ENCODE assay signal across 8 mouse cellular contexts in the genomic region with DNA sequence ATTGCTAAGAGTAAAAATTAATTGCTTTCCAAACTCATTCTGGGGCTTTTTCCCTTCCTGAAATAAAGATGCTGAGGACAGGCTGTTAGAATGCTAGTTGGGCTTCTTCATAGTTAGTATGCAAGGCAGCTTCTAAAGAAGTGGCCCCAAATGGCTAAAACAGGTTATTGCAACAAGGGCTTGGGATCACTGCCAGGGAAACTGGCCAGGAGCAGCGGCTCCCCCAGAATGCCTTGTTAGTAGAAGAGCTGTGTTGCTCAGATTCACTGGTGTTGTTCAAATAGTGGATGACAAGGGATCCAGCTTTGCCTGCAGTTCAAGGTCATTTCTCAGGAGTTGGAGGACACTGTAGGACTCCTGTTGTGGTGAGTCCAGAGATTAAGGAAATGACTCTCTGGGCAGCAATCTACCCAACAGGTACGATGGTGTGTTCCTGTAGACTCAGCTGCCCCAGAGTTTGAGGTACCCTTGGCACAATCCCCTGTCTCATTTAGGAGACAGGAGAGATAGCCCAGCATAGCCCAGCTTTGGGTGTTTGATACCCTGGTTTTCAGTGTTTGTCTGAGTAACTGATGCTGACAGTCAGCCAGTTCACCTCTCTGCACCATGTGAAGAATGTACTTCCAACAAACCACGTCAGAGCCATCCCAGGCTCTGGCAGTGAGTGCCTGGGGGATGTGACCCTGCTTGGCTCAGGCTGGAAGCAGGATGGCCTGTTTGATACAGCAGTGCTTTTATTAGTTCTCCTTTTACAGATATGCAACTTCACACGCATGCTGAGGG. TPM values are rescaled to one million over a fixed set of nuclear protein-coding genes. Genes with fewer than 3 reads are reported as not detected.
DNase-seq lines count a peak whose midpoint lies in the region; TF ChIP-seq lines count a peak whose summit lies in the region.

No protein-coding gene starts in this region.

- peaks cover 24% of the 10 kb centered on the region for H3K4me1 ChIP-seq in E14TG2a.4 (replicated peaks; ENCODE audit: low read depth, low read length)
- H3K4me1 ChIP-seq in small intestine, adult 2 months (ENCODE audit: control insufficient read depth, insufficient read depth, insufficient read length, low read length) = no peaks in the 10 kb centered on the region

- H3K27ac ChIP-seq in small intestine, adult 2 months (ENCODE audit: insufficient read depth, low read depth, low read length) = peak overlapping the region; percentile 21; the same call in 1 of the 2 replicates

- WGBS in small intestine, adult 2 months = 37% methylated on average over 4 of the region's 4 CpGs

- no peaks in the 10 kb centered on the region for H3K9me3 ChIP-seq in E14TG2a.4 (ENCODE audit: low read length)

- DNase-seq in adrenal gland, postnatal 36 days = peak; percentile 87
- DNase-seq in frontal cortex, adult 2 months (ENCODE audit: extremely low spot score in 1 of 2, low spot score in 1 of 2) = peak; percentile 73 to 81
- peak; percentile 74 for DNase-seq in heart, postnatal 25 days (ENCODE audit: low spot score)
- DNase-seq in layer of hippocampus, adult 9-11 months = peak; percentile 84
- DNase-seq in lung, postnatal 14 days = peak; percentile 84
- no peak for DNase-seq in spleen, adult 12 weeks (ENCODE audit: low spot score)

- 0 out of 2 replicates have a peak, but pooled peaks have one; percentile 4 for TF ChIP-seq CTCF in E14TG2a.4 (conservative IDR thresholded peaks at IDR 0.05; ENCODE audit: low read length)
- TF ChIP-seq CTCF in small intestine, adult 2 months (IDR thresholded peaks at IDR 0.05; ENCODE audit: extremely low read depth, insufficient read length, insufficient replicate concordance, low read depth, low read length) = no peak

- no peak overlapping the region for H3K4me3 ChIP-seq in E14TG2a.4 (replicated peaks; ENCODE audit: low read length)
- no peak overlapping the region for H3K4me3 ChIP-seq in small intestine, adult 2 months (ENCODE audit: low read depth, low read length)

- peaks cover 28% of the 10 kb centered on the region for H3K27me3 ChIP-seq in E14TG2a.4 (ENCODE audit: insufficient read depth, low read length)
- no peaks in the 10 kb centered on the region for H3K27me3 ChIP-seq in small intestine, adult 2 months (ENCODE audit: control insufficient read depth, insufficient read depth, low read length)

- no peak for TF ChIP-seq POLR2A in small intestine, adult 2 months (IDR thresholded peaks at IDR 0.05; ENCODE audit: low read depth, low read length)

- peaks cover 3% of the 10 kb centered on the region; the same call in 1 of the 2 replicates for H3K36me3 ChIP-seq in E14TG2a.4 (ENCODE audit: insufficient read depth, low read length)
- H3K36me3 ChIP-seq in small intestine, adult 2 months (ENCODE audit: control insufficient read depth, insufficient read depth, low read length) = peaks cover 8% of the 10 kb centered on the region

- intact Hi-C loops in heart, postnatal 25 days (cut with DNase I) = loop anchor here (5.0 kb wide), 1 partner anchor 122 kb away; a partner anchor contains a TSS

RNA-seq across cellular contexts. Expression of a gene that starts 2.4 kb away (rescaled TPM):
- total RNA-seq in adrenal gland, postnatal 36 days (2021) = 10 to 100 TPM; 41.5 to 42.6 TPM
- polyA plus RNA-seq in frontal cortex, adult 2 months (2012; rRNA removed) = 123 and 125 TPM in 2 replicates
- total RNA-seq in heart, postnatal 25 days (2021) = 100 to 1,000 TPM; 444 to 470 TPM
- polyA plus RNA-seq in small intestine, adult 2 months (2012; rRNA removed) = 15.6 and 20.5 TPM in 2 replicates

RNA-seq across cellular contexts. Expression of a gene that starts 40.1 kb away (rescaled TPM):
- total RNA-seq in adrenal gland, postnatal 36 days (2021) = 10 to 100 TPM in 1 of 2 experiments, 1 to 10 TPM in 1; 7.2 to 11.4 TPM
- 55.0 and 56.5 TPM in 2 replicates for polyA plus RNA-seq in frontal cortex, adult 2 months (2012; rRNA removed)
- total RNA-seq in heart, postnatal 25 days (2021) = 10 to 100 TPM; 16.1 to 16.6 TPM
- 11.3 and 19.8 TPM in 2 replicates for polyA plus RNA-seq in small intestine, adult 2 months (2012; rRNA removed)

Comparison
In these comparisons a context has a peak if more than half of its experiments do, and no peak if none do; other contexts are left out.
1. RNA of a gene that starts 2.4 kb away (total RNA-seq): 444 to 470 TPM in heart, postnatal 25 days; 41.5 to 42.6 TPM in adrenal gland, postnatal 36 days; every median in the first group is over 10 times any median in the second.